Mouse (Mus musculus) adrenal gland, postnatal 36 days (tissue): ENCODE data around the gene Spry2. TPM values are rescaled to one million over a fixed set of nuclear protein-coding genes. Genes with fewer than 3 reads are reported as not detected.

ENCODE experiments used
- DNase-seq, 2 experiments: peaks; one replicate each; pipeline ENCODE4 v3.0.0; 2021; ENCODE audit warnings: mixed read lengths in 1 of 2
- long read RNA-seq, 2 experiments: library from polyadenylated mRNA; stranded (forward); transcript quantifications; one replicate each; pipeline ENCODE4 v2.0.0; 2021; ENCODE audit warnings: borderline sequencing depth in 2 of 2
- total RNA-seq, 2 experiments: library from RNA; stranded (reverse); gene quantifications; 2 replicates each; pipeline ENCODE4 v1.2.3; 2021

Spry2 gene
- 10 to 100 TPM; 38.1 to 38.6 TPM for total RNA-seq
- long read RNA-seq, experiment 1, transcript Spry2-201 (2 exons, 2,087 nt), result major isoform, 11 of 19 reads
- long read RNA-seq, experiment 1, partial matches to known transcripts, result 0 of 19 reads
- long read RNA-seq, experiment 1, other reads (novel, unspliced or antisense), result 8 of 19 reads
- long read RNA-seq, experiment 2, partial matches to known transcripts, result 0 of 3 reads
- long read RNA-seq, experiment 2, other reads (novel, unspliced or antisense), result 1 of 3 reads

GRCm38 (mm10) chr14:105896791-105897568 lies at the start of gene Spry2:
TSS of gene Spry2 (minus strand) at chr14:105896819.
- peak; percentile 93 to 95 for DNase-seq

GRCm38 (mm10) chr14:105941353-105941752 lies 44.7 kb upstream of the Spry2 start:
- peak; percentile 66 to 79 for DNase-seq

- peak in 1 of 2 experiments; percentile 29 for DNase-seq
Measured at GRCm38 (mm10) chr14:105926726-105927125, 30.1 kb upstream of the Spry2 start.

- DNase-seq, result no peak
Measured at GRCm38 (mm10) chr14:105925305-105925704, 28.7 kb upstream of the Spry2 start.

- peak in 1 of 2 experiments; percentile 52 for DNase-seq
Measured at GRCm38 (mm10) chr14:105924712-105925111, 28.1 kb upstream of the Spry2 start.

- DNase-seq, result peak; percentile 25 to 32
Measured at GRCm38 (mm10) chr14:105922874-105923273, 26.3 kb upstream of the Spry2 start.

- DNase-seq, result no peak
Measured at GRCm38 (mm10) chr14:105922427-105922826, 25.8 kb upstream of the Spry2 start.

- DNase-seq, result no peak
Measured at GRCm38 (mm10) chr14:105921217-105921695, 24.6 kb upstream of the Spry2 start.

GRCm38 (mm10) chr14:105920395-105921216 lies 24.0 kb upstream of the Spry2 start:
- no peak for DNase-seq

GRCm38 (mm10) chr14:105907216-105907615 lies 10.6 kb upstream of the Spry2 start:
- no peak for DNase-seq

- DNase-seq, result no peak
Measured at GRCm38 (mm10) chr14:105905935-105906334, 9.3 kb upstream of the Spry2 start.

GRCm38 (mm10) chr14:105905509-105905908 lies 8.9 kb upstream of the Spry2 start:
- no peak for DNase-seq

- DNase-seq, result peak; percentile 31 to 52
Measured at GRCm38 (mm10) chr14:105902807-105903206, 6.2 kb upstream of the Spry2 start.

GRCm38 (mm10) chr14:105900841-105901240 lies 4.2 kb upstream of the Spry2 start:
- no peak for DNase-seq

- DNase-seq, result peak in 1 of 2 experiments; percentile 20
Measured at GRCm38 (mm10) chr14:105899116-105899515, 2.5 kb upstream of the Spry2 start.

- DNase-seq, result peak; percentile 93 to 95
Measured at GRCm38 (mm10) chr14:105898266-105899111, 1.9 kb upstream of the Spry2 start.

GRCm38 (mm10) chr14:105897569-105898101 lies 1.0 kb upstream of the Spry2 start:
- DNase-seq, result peak; percentile 72 to 81

- DNase-seq, result peak; percentile 69 to 73
Measured at GRCm38 (mm10) chr14:105895961-105896651, 513 bp downstream of the Spry2 start.

GRCm38 (mm10) chr14:105894971-105895873 lies 1.4 kb downstream of the Spry2 start:
- peak; percentile 66 to 78 for DNase-seq
